Mouse (Mus musculus): ENCODE data around the gene Fbxo6. TPM values are rescaled to one million over a fixed set of nuclear protein-coding genes. Genes with fewer than 3 reads are reported as not detected.

The Fbxo6 gene
- polyA plus RNA-seq, 1 experiment from 2014 or later, result 28.1 TPM

- ATAC-seq (ENCODE audit: low FRiP score, low TSS enrichment) (no peak), DNase-seq (ENCODE audit: low spot score) (no peak)
- TF ChIP-seq EP300 (optimal IDR thresholded peaks at IDR 0.05) (no peak), CTCF (IDR thresholded peaks at IDR 0.05; ENCODE audit: low read depth) (no peak)
- no peaks in the 10 kb centered on the region for H3K9me3 ChIP-seq (ENCODE audit: control insufficient read depth, low read length)
- no peaks in the 10 kb centered on the region for H3K36me3 ChIP-seq (ENCODE audit: control insufficient read depth, insufficient read depth, low read length)
- peak overlapping the region; percentile 77 for H3K9ac ChIP-seq (ENCODE audit: low read length)
- peak overlapping the region; percentile 84 for H3K27ac ChIP-seq (replicated peaks)
- WGBS, result under 1% methylated on average over 12 of the region's 12 CpGs
- H3K4me2 ChIP-seq (replicated peaks; ENCODE audit: low read depth), result peak overlapping the region; percentile 95
- no peaks in the 10 kb centered on the region for H3K27me3 ChIP-seq (ENCODE audit: control insufficient read depth, insufficient read depth, low read length)
- peak overlapping the region; percentile 74 for H3K4me3 ChIP-seq (ENCODE audit: low read depth, low read length)
- H3K4me1 ChIP-seq (replicated peaks; ENCODE audit: control insufficient read depth, insufficient read depth), result no peaks in the 10 kb centered on the region; the same call in 1 of the 2 replicates
Measured at GRCm38 (mm10) chr4:148139767-148140097, 12.2 kb downstream of the Fbxo6 start.

- TF ChIP-seq EP300 (optimal IDR thresholded peaks at IDR 0.05), result no peak
- no peak for TF ChIP-seq CTCF (IDR thresholded peaks at IDR 0.05; ENCODE audit: low read depth)
- Histone ChIP-seq H3K27ac (replicated peaks) (no peak overlapping the region), H3K27me3 (ENCODE audit: control insufficient read depth, insufficient read depth, low read length) (no peaks in the 10 kb centered on the region), H3K4me2 (replicated peaks; ENCODE audit: low read depth) (no peak overlapping the region), H3K9ac (ENCODE audit: low read length) (no peak overlapping the region), H3K9me3 (ENCODE audit: control insufficient read depth, low read length) (no peaks in the 10 kb centered on the region), H3K4me1 (replicated peaks; ENCODE audit: control insufficient read depth, insufficient read depth) (no peaks in the 10 kb centered on the region; the same call in 1 of the 2 replicates), H3K36me3 (ENCODE audit: control insufficient read depth, insufficient read depth, low read length) (no peaks in the 10 kb centered on the region), H3K4me3 (ENCODE audit: low read depth, low read length) (no peak overlapping the region)
- ATAC-seq (ENCODE audit: low FRiP score, low TSS enrichment), result no peak
- 67% methylated on average over 8 of the region's 8 CpGs for WGBS
- no peak for DNase-seq (ENCODE audit: low spot score)
Measured at GRCm38 (mm10) chr4:148137503-148137902, 14.4 kb downstream of the Fbxo6 start.

GRCm38 (mm10) chr4:148134988-148135387 is 17.0 kb downstream of the Fbxo6 start:
- ATAC-seq (ENCODE audit: low FRiP score, low TSS enrichment) (no peak), DNase-seq (ENCODE audit: low spot score) (no peak)
- Histone ChIP-seq H3K4me2 (replicated peaks; ENCODE audit: low read depth) (no peak overlapping the region), H3K36me3 (ENCODE audit: control insufficient read depth, insufficient read depth, low read length) (no peaks in the 10 kb centered on the region), H3K27me3 (ENCODE audit: control insufficient read depth, insufficient read depth, low read length) (peaks cover 11% of the 10 kb centered on the region), H3K9me3 (ENCODE audit: control insufficient read depth, low read length) (no peaks in the 10 kb centered on the region), H3K4me1 (replicated peaks; ENCODE audit: control insufficient read depth, insufficient read depth) (no peaks in the 10 kb centered on the region; the same call in 1 of the 2 replicates), H3K4me3 (ENCODE audit: low read depth, low read length) (no peak overlapping the region), H3K27ac (replicated peaks) (no peak overlapping the region), H3K9ac (ENCODE audit: low read length) (no peak overlapping the region)
- TF ChIP-seq EP300 (optimal IDR thresholded peaks at IDR 0.05) (no peak), CTCF (IDR thresholded peaks at IDR 0.05; ENCODE audit: low read depth) (no peak)
- 69% methylated on average over 8 of the region's 8 CpGs for WGBS

- 3% methylated on average over 21 of the region's 21 CpGs for WGBS
- TF ChIP-seq CTCF (IDR thresholded peaks at IDR 0.05; ENCODE audit: low read depth), result no peak
- no peak for TF ChIP-seq EP300 (optimal IDR thresholded peaks at IDR 0.05)
- peaks cover 15% of the 10 kb centered on the region for H3K27me3 ChIP-seq (ENCODE audit: control insufficient read depth, insufficient read depth, low read length)
- H3K4me3 ChIP-seq (ENCODE audit: low read depth, low read length), result no peak overlapping the region
- no peaks in the 10 kb centered on the region; the same call in 1 of the 2 replicates for H3K4me1 ChIP-seq (replicated peaks; ENCODE audit: control insufficient read depth, insufficient read depth)
- H3K36me3 ChIP-seq (ENCODE audit: control insufficient read depth, insufficient read depth, low read length), result no peaks in the 10 kb centered on the region
- H3K9me3 ChIP-seq (ENCODE audit: control insufficient read depth, low read length), result no peaks in the 10 kb centered on the region
- peak overlapping the region; percentile 92; the same call in 1 of the 2 replicates for H3K4me2 ChIP-seq (replicated peaks; ENCODE audit: low read depth)
- no peak overlapping the region for H3K27ac ChIP-seq (replicated peaks)
- H3K9ac ChIP-seq (ENCODE audit: low read length), result no peak overlapping the region
- 0 out of 2 replicates have a peak, but pooled peaks have one; percentile 17 for ATAC-seq (ENCODE audit: low FRiP score, low TSS enrichment)
- no peak for DNase-seq (ENCODE audit: low spot score)
Measured at GRCm38 (mm10) chr4:148131497-148132081, 20.4 kb downstream of the Fbxo6 start.

- H3K27me3 ChIP-seq (ENCODE audit: control insufficient read depth, insufficient read depth, low read length), result peaks cover 15% of the 10 kb centered on the region
- ATAC-seq (ENCODE audit: low FRiP score, low TSS enrichment), result peak; percentile 78
- H3K9me3 ChIP-seq (ENCODE audit: control insufficient read depth, low read length), result no peaks in the 10 kb centered on the region
- H3K9ac ChIP-seq (ENCODE audit: low read length), result peak within 1 kb of the TSS; percentile 27; the same call in 1 of the 2 replicates
- no peaks in the 10 kb centered on the region for H3K36me3 ChIP-seq (ENCODE audit: control insufficient read depth, insufficient read depth, low read length)
- WGBS, result 1% methylated on average over 63 of the region's 87 CpGs
- DNase-seq (ENCODE audit: low spot score), result peak; percentile 66
- peak within 1 kb of the TSS; percentile 92 for H3K4me2 ChIP-seq (replicated peaks; ENCODE audit: low read depth)
- no peaks in the 10 kb centered on the region; the same call in 1 of the 2 replicates for H3K4me1 ChIP-seq (replicated peaks; ENCODE audit: control insufficient read depth, insufficient read depth)
- TF ChIP-seq CTCF (IDR thresholded peaks at IDR 0.05; ENCODE audit: low read depth) (no peak), EP300 (optimal IDR thresholded peaks at IDR 0.05) (no peak)
- no peak within 1 kb of the TSS for H3K27ac ChIP-seq (replicated peaks)
- peak within 1 kb of the TSS; percentile 53 for H3K4me3 ChIP-seq (ENCODE audit: low read depth, low read length)
Measured at GRCm38 (mm10) chr4:148130561-148131413, 21.2 kb downstream of the Fbxo6 start, which contains the start of gene Draxin. Draxin (minus strand) TSS chr4:148130698.
